Mouse (Mus musculus): Measurements from ENCODE around the gene Pnpla5.

- no peak for TF ChIP-seq GATA1 (IDR thresholded peaks at IDR 0.05; ENCODE audit: borderline replicate concordance, low read length)
- no peak for TF ChIP-seq FLI1 (IDR thresholded peaks at IDR 0.05; ENCODE audit: low read length)
These were observed 17.1 kb upstream of the Pnpla5 start for GRCm38 (mm10) chr15:84140109-84140508.
